Mouse (Mus musculus) hindbrain, embryonic 13.5 days (tissue): Measurements from ENCODE around the gene Tmem120b. TPM values are rescaled to one million over a fixed set of nuclear protein-coding genes. Genes with fewer than 3 reads are reported as not detected.

ENCODE experiments used
- ATAC-seq: fragments of 200-750 bp; cut with Nextera tagmentation; 2 replicates; pipeline ENCODE4 v1.8.0; 2017; ENCODE audit warnings: moderate TSS enrichment; ENCODE audit not compliant: low FRiP score
- H3K27ac ChIP-seq: fragments of 300-500 bp; sonication (generic); 2 replicates; pipeline ENCODE4 v1.5.1; 2015; ENCODE audit warnings: inconsistent platforms, mild to moderate bottlenecking, moderate library complexity
- H3K27me3 ChIP-seq: fragments of 300-500 bp; sonication (generic); 2 replicates; pipeline ENCODE4 v1.6.1; 2015; ENCODE audit warnings: mild to moderate bottlenecking, inconsistent platforms
- H3K36me3 ChIP-seq: fragments of 300-500 bp; sonication (generic); 2 replicates; pipeline ENCODE4 v1.6.1; 2015; ENCODE audit warnings: mild to moderate bottlenecking, inconsistent platforms
- H3K4me1 ChIP-seq: fragments of 300-500 bp; sonication (generic); replicated peaks from 2 replicates; pipeline ENCODE4 v1.6.1; 2015; ENCODE audit warnings: inconsistent platforms
- H3K4me2 ChIP-seq: fragments of 300-500 bp; sonication (generic); 2 replicates; pipeline ENCODE4 v1.6.1; 2015; ENCODE audit warnings: inconsistent platforms, mild to moderate bottlenecking, moderate library complexity
- H3K4me3 ChIP-seq: fragments of 300-500 bp; sonication (generic); 2 replicates; pipeline ENCODE4 v1.5.1; 2015; ENCODE audit warnings: mild to moderate bottlenecking, inconsistent platforms
- H3K9ac ChIP-seq: fragments of 300-500 bp; sonication (generic); 2 replicates; pipeline ENCODE4 v1.6.1; 2015; ENCODE audit warnings: mild to moderate bottlenecking, inconsistent platforms
- H3K9me3 ChIP-seq: fragments of 300-500 bp; sonication (generic); 2 replicates; pipeline ENCODE4 v1.6.1; 2016; ENCODE audit warnings: inconsistent platforms
- WGBS: fragments of 180-500 bp; shearing (Covaris S2); methylation state at CpG from one replicate; pipeline ENCODE4 v1.1.7; 2015; 5-methylcytosine and 5-hydroxymethylcytosine counted together
- polyA plus RNA-seq: library from polyadenylated mRNA; unstranded; fragments of >200 nt; fragmentation: Nextera tagmentation; extraction: Ambion mirVana; gene quantifications from 2 replicates; pipeline ENCODE4 v1.2.1, GENCODE M21; 2015

The Tmem120b gene
- polyA plus RNA-seq, 1 experiment from 2014 or later: 18.0 TPM

GRCm38 (mm10) chr5:123076419-123077281 is 8.4 kb downstream of the Tmem120b start:
- no peaks in the 10 kb centered on the region for H3K9me3 ChIP-seq
- H3K4me3 ChIP-seq: peak overlapping the region; percentile 77
- H3K27ac ChIP-seq: peak overlapping the region; percentile 83
- peak; percentile 91 for ATAC-seq
- H3K4me1 ChIP-seq: peaks cover 33% of the 10 kb centered on the region
- WGBS: 5% methylated on average over 35 of the region's 35 CpGs
- peak overlapping the region; percentile 85 for H3K9ac ChIP-seq
- H3K4me2 ChIP-seq: peak overlapping the region; percentile 91
- no peaks in the 10 kb centered on the region for H3K36me3 ChIP-seq
- 0 out of 2 replicates have a peak, but pooled peaks cover 3% of the 10 kb centered on the region for H3K27me3 ChIP-seq

GRCm38 (mm10) chr5:123079568-123079967 is 11.4 kb downstream of the Tmem120b start:
- WGBS: 90% methylated on average over 1 of the region's 1 CpGs
- Histone ChIP-seq H3K4me1 (peaks cover 37% of the 10 kb centered on the region), H3K4me3 (no peak overlapping the region), H3K9ac (no peak overlapping the region), H3K9me3 (no peaks in the 10 kb centered on the region), H3K4me2 (no peak overlapping the region), H3K27me3 (0 out of 2 replicates have a peak, but pooled peaks cover 3% of the 10 kb centered on the region), H3K27ac (no peak overlapping the region), H3K36me3 (no peaks in the 10 kb centered on the region)
- ATAC-seq: no peak

GRCm38 (mm10) chr5:123080041-123080440 is 11.8 kb downstream of the Tmem120b start:
- Histone ChIP-seq H3K9ac (no peak overlapping the region), H3K27me3 (0 out of 2 replicates have a peak, but pooled peaks cover 3% of the 10 kb centered on the region), H3K27ac (no peak overlapping the region), H3K9me3 (no peaks in the 10 kb centered on the region), H3K4me1 (peaks cover 37% of the 10 kb centered on the region), H3K4me3 (no peak overlapping the region), H3K36me3 (no peaks in the 10 kb centered on the region), H3K4me2 (no peak overlapping the region)
- no peak for ATAC-seq
- 90% methylated on average over 8 of the region's 8 CpGs for WGBS

- H3K9me3 ChIP-seq: no peaks in the 10 kb centered on the region
- no peak overlapping the region for H3K4me3 ChIP-seq
- H3K27me3 ChIP-seq: 0 out of 2 replicates have a peak, but pooled peaks cover 3% of the 10 kb centered on the region
- no peak overlapping the region for H3K9ac ChIP-seq
- no peak for ATAC-seq
- 94% methylated on average over 13 of the region's 13 CpGs for WGBS
- H3K4me1 ChIP-seq: peaks cover 34% of the 10 kb centered on the region
- no peaks in the 10 kb centered on the region for H3K36me3 ChIP-seq
- H3K27ac ChIP-seq: no peak overlapping the region
- no peak overlapping the region for H3K4me2 ChIP-seq
Measured at GRCm38 (mm10) chr5:123080510-123080909, 12.3 kb downstream of the Tmem120b start.

- Histone ChIP-seq H3K36me3 (no peaks in the 10 kb centered on the region), H3K9me3 (no peaks in the 10 kb centered on the region), H3K4me2 (no peak overlapping the region), H3K27ac (no peak overlapping the region), H3K4me1 (peaks cover 12% of the 10 kb centered on the region), H3K4me3 (no peak overlapping the region), H3K9ac (no peak overlapping the region), H3K27me3 (no peaks in the 10 kb centered on the region)
- WGBS: 72% methylated on average over 13 of the region's 13 CpGs
- ATAC-seq: no peak
Measured at GRCm38 (mm10) chr5:123083340-123084050, 15.3 kb downstream of the Tmem120b start.

- Histone ChIP-seq H3K27ac (no peak overlapping the region), H3K36me3 (0 out of 2 replicates have a peak, but pooled peaks cover 5% of the 10 kb centered on the region), H3K9ac (no peak overlapping the region), H3K4me1 (peaks cover 4% of the 10 kb centered on the region; the same call in 1 of the 2 replicates), H3K27me3 (no peaks in the 10 kb centered on the region), H3K9me3 (no peaks in the 10 kb centered on the region), H3K4me3 (no peak overlapping the region), H3K4me2 (no peak overlapping the region)
- WGBS: 84% methylated on average over 2 of the region's 2 CpGs
- no peak for ATAC-seq
Measured at GRCm38 (mm10) chr5:123086501-123086900, 18.3 kb downstream of the Tmem120b start.

GRCm38 (mm10) chr5:123088784-123089183 is 20.6 kb downstream of the Tmem120b start:
- H3K27me3 ChIP-seq: no peaks in the 10 kb centered on the region
- no peak overlapping the region for H3K9ac ChIP-seq
- no peak overlapping the region for H3K27ac ChIP-seq
- H3K4me1 ChIP-seq: peaks cover 1% of the 10 kb centered on the region; the same call in 1 of the 2 replicates
- WGBS: 93% methylated on average over 4 of the region's 4 CpGs
- H3K4me2 ChIP-seq: no peak overlapping the region
- 0 out of 2 replicates have a peak, but pooled peaks cover 5% of the 10 kb centered on the region for H3K36me3 ChIP-seq
- no peaks in the 10 kb centered on the region for H3K9me3 ChIP-seq
- H3K4me3 ChIP-seq: no peak overlapping the region
- ATAC-seq: no peak

- Histone ChIP-seq H3K4me1 (peaks cover 5% of the 10 kb centered on the region; the same call in 1 of the 2 replicates), H3K9ac (no peak overlapping the region)
- 87% methylated on average over 10 of the region's 10 CpGs for WGBS
Measured at GRCm38 (mm10) chr5:123090560-123091306, 22.5 kb downstream of the Tmem120b start.

GRCm38 (mm10) chr5:123093077-123093633 is 24.9 kb downstream of the Tmem120b start:
- peak overlapping the region; percentile 5; the same call in 1 of the 2 replicates for H3K27ac ChIP-seq
- peaks cover 5% of the 10 kb centered on the region; the same call in 1 of the 2 replicates for H3K4me1 ChIP-seq
- H3K4me3 ChIP-seq: no peak overlapping the region
- 76% methylated on average over 14 of the region's 14 CpGs for WGBS
- no peak for ATAC-seq
- H3K9me3 ChIP-seq: no peaks in the 10 kb centered on the region
- H3K27me3 ChIP-seq: no peaks in the 10 kb centered on the region
- H3K4me2 ChIP-seq: no peak overlapping the region
- H3K9ac ChIP-seq: no peak overlapping the region
- 0 out of 2 replicates have a peak, but pooled peaks cover 5% of the 10 kb centered on the region for H3K36me3 ChIP-seq

More at GRCm38 (mm10) chr5:123090560-123091306, 22.5 kb downstream of the Tmem120b start:
- H3K27me3 ChIP-seq: no peaks in the 10 kb centered on the region
- H3K4me3 ChIP-seq: no peak overlapping the region
- no peak for ATAC-seq
- H3K4me2 ChIP-seq: no peak overlapping the region
- 0 out of 2 replicates have a peak, but pooled peaks cover 5% of the 10 kb centered on the region for H3K36me3 ChIP-seq
- no peak overlapping the region for H3K27ac ChIP-seq
- H3K9me3 ChIP-seq: no peaks in the 10 kb centered on the region

- no peak overlapping the region for H3K4me3 ChIP-seq
- H3K27ac ChIP-seq: no peak overlapping the region
- H3K27me3 ChIP-seq: no peaks in the 10 kb centered on the region
- H3K4me2 ChIP-seq: no peak overlapping the region
- peaks cover 5% of the 10 kb centered on the region; the same call in 1 of the 2 replicates for H3K4me1 ChIP-seq
- H3K9me3 ChIP-seq: no peaks in the 10 kb centered on the region
- WGBS: 80% methylated on average over 25 of the region's 25 CpGs
- H3K9ac ChIP-seq: no peak overlapping the region
- peaks cover 7% of the 10 kb centered on the region; the same call in 1 of the 2 replicates for H3K36me3 ChIP-seq
- ATAC-seq: 0 out of 2 replicates have a peak, but pooled peaks have one; percentile 43
Measured at GRCm38 (mm10) chr5:123094238-123094991, 26.2 kb downstream of the Tmem120b start.

GRCm38 (mm10) chr5:123096299-123096698 is 28.1 kb downstream of the Tmem120b start:
- Histone ChIP-seq H3K4me2 (no peak overlapping the region), H3K27me3 (no peaks in the 10 kb centered on the region), H3K36me3 (peaks cover 12% of the 10 kb centered on the region), H3K4me3 (no peak overlapping the region), H3K9me3 (no peaks in the 10 kb centered on the region), H3K4me1 (peaks cover 5% of the 10 kb centered on the region; the same call in 1 of the 2 replicates), H3K27ac (no peak overlapping the region), H3K9ac (no peak overlapping the region)
- 93% methylated on average over 8 of the region's 8 CpGs for WGBS
- ATAC-seq: no peak
